Mouse (Mus musculus): ENCODE measurements around the gene Slc39a11.

DNA sequence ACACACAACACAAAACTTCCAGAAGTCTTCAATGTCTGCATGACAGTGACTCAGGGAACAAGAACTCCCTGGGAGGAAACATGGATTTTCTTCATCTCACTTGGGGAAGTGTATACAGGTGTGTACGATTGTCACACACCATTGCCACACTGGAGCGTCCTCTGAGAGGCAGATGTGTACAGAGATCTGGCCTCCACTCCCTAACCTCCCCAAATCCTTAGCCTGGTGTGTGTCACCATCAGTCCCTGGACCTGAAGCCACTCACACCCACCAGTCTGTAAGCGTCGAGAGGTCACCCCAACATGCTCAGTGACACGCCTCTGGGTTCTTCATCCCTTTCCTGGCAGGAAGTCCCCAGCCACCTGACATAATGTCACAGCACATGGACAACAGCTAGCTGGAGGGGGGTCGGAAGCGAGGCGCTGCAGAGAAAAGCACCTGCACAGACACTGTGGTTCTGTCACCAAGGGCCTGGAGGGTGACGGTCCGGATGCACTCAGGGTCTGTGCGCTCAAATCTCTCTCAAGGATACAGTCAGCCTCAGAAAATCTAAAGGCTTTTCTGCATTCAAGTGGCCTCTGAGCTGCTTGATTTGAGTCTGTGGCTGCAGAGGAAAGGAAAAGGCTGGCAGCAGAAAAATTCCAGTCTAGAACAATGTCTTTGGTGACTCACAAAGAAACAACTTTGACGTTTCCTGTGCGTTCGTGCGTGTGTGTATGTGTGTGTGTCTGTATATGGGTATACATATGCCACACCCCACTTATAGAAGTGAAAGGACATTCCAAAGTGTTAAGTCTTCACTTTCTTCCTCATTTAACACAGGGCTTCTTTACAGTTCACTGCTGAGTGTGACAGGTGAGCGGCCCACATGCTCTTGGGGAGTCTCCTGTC is 113.3 kb downstream of the Slc39a11 start:
- no peak for TF ChIP-seq GATA1 (IDR thresholded peaks at IDR 0.05; ENCODE audit: low read length)
- TF ChIP-seq TAL1 (IDR thresholded peaks at IDR 0.05; ENCODE audit: low read length), result no peak
